Mouse (Mus musculus): Measurements from ENCODE around the gene Pkn1.
A peak's percentile ranks its signal among the peaks of the same experiment; 100 is the strongest.

Pkn1 gene

GRCm38 (mm10) chr8:83723447-83724083 lies 24.6 kb upstream of the Pkn1 start:
- DNase-seq: no peak

GRCm38 (mm10) chr8:83722631-83723030 lies 23.7 kb upstream of the Pkn1 start:
- no peak for DNase-seq

GRCm38 (mm10) chr8:83721405-83722025 lies 22.5 kb upstream of the Pkn1 start:
- no peak for DNase-seq

- DNase-seq: no peak
Measured at GRCm38 (mm10) chr8:83719693-83720092, 20.7 kb upstream of the Pkn1 start.

GRCm38 (mm10) chr8:83719048-83719447 lies 20.1 kb upstream of the Pkn1 start:
- no peak for DNase-seq

GRCm38 (mm10) chr8:83716563-83716962 lies 17.6 kb upstream of the Pkn1 start:
- no peak for DNase-seq

GRCm38 (mm10) chr8:83715771-83716170 lies 16.8 kb upstream of the Pkn1 start:
- no peak for DNase-seq

- peak; percentile 95 for DNase-seq
Measured at GRCm38 (mm10) chr8:83715031-83715690, 16.2 kb upstream of the Pkn1 start, which contains the start of gene Ddx39. Gene Ddx39, plus strand, starts transcription at chr8:83715177.

- no peak for DNase-seq
Measured at GRCm38 (mm10) chr8:83714676-83715030, 15.7 kb upstream of the Pkn1 start.

GRCm38 (mm10) chr8:83707554-83707953 lies 8.6 kb upstream of the Pkn1 start:
- DNase-seq: no peak

GRCm38 (mm10) chr8:83706411-83706810 lies 7.4 kb upstream of the Pkn1 start:
- DNase-seq: no peak

- DNase-seq: no peak
Measured at GRCm38 (mm10) chr8:83703426-83703825, 4.4 kb upstream of the Pkn1 start.

- no peak for DNase-seq
Measured at GRCm38 (mm10) chr8:83700423-83701085, 1.6 kb upstream of the Pkn1 start.

- no peak for DNase-seq
Measured at GRCm38 (mm10) chr8:83699566-83699965, 587 bp upstream of the Pkn1 start.

GRCm38 (mm10) chr8:83698291-83698660 lies 703 bp downstream of the Pkn1 start:
- DNase-seq: peak; percentile 63

- DNase-seq: no peak
Measured at GRCm38 (mm10) chr8:83697374-83698220, 1.4 kb downstream of the Pkn1 start.

GRCm38 (mm10) chr8:83695351-83696106 lies 3.5 kb downstream of the Pkn1 start:
- no peak for DNase-seq

- no peak for DNase-seq
Measured at GRCm38 (mm10) chr8:83694369-83695160, 4.4 kb downstream of the Pkn1 start.

GRCm38 (mm10) chr8:83693609-83694236 lies 5.3 kb downstream of the Pkn1 start:
- no peak for DNase-seq

GRCm38 (mm10) chr8:83689264-83689663 lies 9.7 kb downstream of the Pkn1 start:
- DNase-seq: no peak

- no peak for DNase-seq
Measured at GRCm38 (mm10) chr8:83684517-83684916, 14.5 kb downstream of the Pkn1 start.

All from liver (tissue).